Mouse (Mus musculus): ENCODE data around the gene Ifna4. TPM values are rescaled to one million over a fixed set of nuclear protein-coding genes. Genes with fewer than 3 reads are reported as not detected.

Gene Ifna4
- polyA plus RNA-seq, 1 experiment, result not detected

DNA sequence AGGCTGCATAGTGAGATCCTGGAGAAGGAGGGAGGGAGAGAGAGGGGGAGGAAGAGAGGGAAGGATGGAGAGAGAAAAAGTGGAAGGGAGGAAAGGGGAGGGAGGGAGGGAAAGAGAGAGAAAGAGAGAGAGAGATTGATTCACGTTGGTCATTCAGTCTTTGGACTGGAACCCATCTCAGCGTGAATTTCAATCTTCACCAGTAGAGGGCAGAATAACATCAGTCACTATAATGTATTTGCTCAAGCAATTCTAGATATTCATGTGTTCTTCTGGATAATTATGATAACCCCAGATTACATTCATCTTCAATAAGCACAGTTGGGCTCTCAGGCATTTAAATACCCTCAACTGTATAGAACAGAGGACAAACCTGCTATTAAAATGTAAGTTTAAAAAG lies 31.0 kb downstream of the Ifna4 start:
- no peak overlapping the region for H3K27ac ChIP-seq (ENCODE audit: insufficient read depth, low read length)
- H3K9me3 ChIP-seq (replicated peaks; ENCODE audit: control insufficient read depth, insufficient read depth, low read length, poor library complexity, severe bottlenecking), result no peaks in the 10 kb centered on the region
- TF ChIP-seq CTCF (IDR thresholded peaks at IDR 0.05; ENCODE audit: low read depth, low read length) (no peak), EP300 (IDR thresholded peaks at IDR 0.05; ENCODE audit: insufficient read depth, low read depth, low read length) (no peak), POLR2A (IDR thresholded peaks at IDR 0.05; ENCODE audit: insufficient read depth, low read length) (no peak)
- no peak overlapping the region for H3K9ac ChIP-seq (ENCODE audit: low read depth, poor library complexity, severe bottlenecking)
- no peaks in the 10 kb centered on the region for H3K27me3 ChIP-seq (ENCODE audit: control insufficient read depth, insufficient read depth, low read length, poor library complexity, severe bottlenecking)
- H3K36me3 ChIP-seq (ENCODE audit: control insufficient read depth, insufficient read depth, low read length, poor library complexity, severe bottlenecking), result no peaks in the 10 kb centered on the region
- no peaks in the 10 kb centered on the region for H3K4me1 ChIP-seq (ENCODE audit: control insufficient read depth, insufficient read depth, low read length)
- H3K4me3 ChIP-seq (ENCODE audit: low read depth, low read length), result no peak overlapping the region

DNA sequence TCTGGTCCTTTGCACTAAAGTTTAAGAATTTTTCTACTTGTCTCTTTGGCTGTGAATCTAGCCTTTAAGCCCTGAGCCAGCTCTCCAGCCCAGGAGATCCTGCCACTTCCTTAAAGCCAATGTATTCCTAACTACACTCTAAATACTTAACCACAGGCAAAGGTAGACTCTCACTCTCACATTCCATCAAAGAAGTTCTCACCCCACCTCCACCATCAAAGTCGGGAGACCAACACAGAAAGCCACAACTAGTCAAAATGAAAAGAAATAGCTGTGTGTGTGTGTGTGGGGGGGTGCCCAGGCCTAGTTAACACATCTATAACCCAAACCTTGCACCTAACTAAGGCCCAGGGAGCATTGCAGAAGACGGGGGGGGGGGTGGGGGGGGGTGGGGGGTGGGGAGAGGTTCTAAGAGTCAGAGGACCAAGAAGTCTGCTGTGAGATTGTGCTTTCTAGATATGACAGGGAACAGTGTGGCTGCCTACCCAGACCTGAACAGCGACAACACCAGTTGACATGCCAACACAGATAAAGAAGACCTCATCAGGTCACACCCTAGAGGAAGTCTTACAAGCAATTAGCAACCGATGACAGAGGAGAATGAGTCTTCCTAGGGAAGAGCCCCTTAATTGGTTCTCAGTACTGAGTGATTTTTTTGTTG lies 33.9 kb downstream of the Ifna4 start:
- no peaks in the 10 kb centered on the region for H3K27me3 ChIP-seq (ENCODE audit: control insufficient read depth, insufficient read depth, low read length, poor library complexity, severe bottlenecking)
- TF ChIP-seq POLR2A (IDR thresholded peaks at IDR 0.05; ENCODE audit: insufficient read depth, low read length), result no peak
- TF ChIP-seq EP300 (IDR thresholded peaks at IDR 0.05; ENCODE audit: insufficient read depth, low read depth, low read length), result no peak
- no peak for TF ChIP-seq CTCF (IDR thresholded peaks at IDR 0.05; ENCODE audit: low read depth, low read length)
- no peaks in the 10 kb centered on the region for H3K36me3 ChIP-seq (ENCODE audit: control insufficient read depth, insufficient read depth, low read length, poor library complexity, severe bottlenecking)
- H3K9ac ChIP-seq (ENCODE audit: low read depth, poor library complexity, severe bottlenecking), result no peak overlapping the region
- no peak overlapping the region for H3K4me3 ChIP-seq (ENCODE audit: low read depth, low read length)
- no peak overlapping the region for H3K27ac ChIP-seq (ENCODE audit: insufficient read depth, low read length)
- H3K9me3 ChIP-seq (replicated peaks; ENCODE audit: control insufficient read depth, insufficient read depth, low read length, poor library complexity, severe bottlenecking), result no peaks in the 10 kb centered on the region
- H3K4me1 ChIP-seq (ENCODE audit: control insufficient read depth, insufficient read depth, low read length), result no peaks in the 10 kb centered on the region

DNA sequence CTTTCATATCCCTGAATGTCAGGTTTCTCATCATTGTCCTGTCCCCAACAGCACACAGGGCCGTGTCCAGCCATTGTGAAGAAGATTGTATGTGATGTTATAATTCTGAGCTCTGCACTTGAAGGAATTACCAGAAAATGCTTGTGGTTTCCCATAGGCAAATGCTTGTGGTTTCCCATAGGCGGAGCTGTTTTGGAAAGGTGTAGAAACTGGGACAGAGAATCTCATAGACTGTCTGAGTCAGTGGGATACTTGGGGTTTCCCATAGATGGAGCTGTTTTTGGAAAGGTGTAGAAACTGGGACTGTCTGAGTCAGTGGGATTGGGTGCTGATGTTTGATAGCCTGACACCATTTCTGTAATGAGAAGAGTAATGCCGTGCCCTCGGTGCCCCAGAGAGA lies 34.9 kb downstream of the Ifna4 start:
- Histone ChIP-seq H3K27ac (ENCODE audit: insufficient read depth, low read length) (no peak overlapping the region), H3K36me3 (ENCODE audit: control insufficient read depth, insufficient read depth, low read length, poor library complexity, severe bottlenecking) (no peaks in the 10 kb centered on the region), H3K4me1 (ENCODE audit: control insufficient read depth, insufficient read depth, low read length) (no peaks in the 10 kb centered on the region), H3K27me3 (ENCODE audit: control insufficient read depth, insufficient read depth, low read length, poor library complexity, severe bottlenecking) (no peaks in the 10 kb centered on the region), H3K9me3 (replicated peaks; ENCODE audit: control insufficient read depth, insufficient read depth, low read length, poor library complexity, severe bottlenecking) (no peaks in the 10 kb centered on the region), H3K9ac (ENCODE audit: low read depth, poor library complexity, severe bottlenecking) (no peak overlapping the region), H3K4me3 (ENCODE audit: low read depth, low read length) (no peak overlapping the region)
- TF ChIP-seq CTCF (IDR thresholded peaks at IDR 0.05; ENCODE audit: low read depth, low read length) (no peak), POLR2A (IDR thresholded peaks at IDR 0.05; ENCODE audit: insufficient read depth, low read length) (no peak)

DNA sequence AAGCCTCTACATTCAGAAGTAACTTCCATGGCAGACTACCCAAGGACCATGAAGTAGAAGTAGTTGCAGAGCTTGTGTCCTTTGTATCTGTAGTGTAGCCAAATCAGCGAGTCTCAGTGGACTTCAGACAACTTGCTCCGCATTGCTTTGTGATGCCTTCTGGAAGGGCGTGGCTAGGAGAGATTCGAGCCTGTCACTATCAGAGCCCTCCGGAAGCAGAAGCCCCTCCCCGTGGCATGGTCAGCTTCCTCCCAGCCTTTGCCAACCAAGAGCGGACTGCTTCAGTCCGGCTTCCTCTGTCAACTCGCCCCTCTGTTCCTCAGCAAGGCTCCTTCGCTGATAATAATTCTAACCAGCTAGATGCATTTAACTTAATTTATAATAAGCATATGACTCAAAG lies 36.6 kb downstream of the Ifna4 start:
- Histone ChIP-seq H3K36me3 (ENCODE audit: control insufficient read depth, insufficient read depth, low read length, poor library complexity, severe bottlenecking) (no peaks in the 10 kb centered on the region), H3K4me1 (ENCODE audit: control insufficient read depth, insufficient read depth, low read length) (no peaks in the 10 kb centered on the region), H3K4me3 (ENCODE audit: low read depth, low read length) (no peak overlapping the region), H3K9me3 (replicated peaks; ENCODE audit: control insufficient read depth, insufficient read depth, low read length, poor library complexity, severe bottlenecking) (no peaks in the 10 kb centered on the region), H3K9ac (ENCODE audit: low read depth, poor library complexity, severe bottlenecking) (no peak overlapping the region), H3K27ac (ENCODE audit: insufficient read depth, low read length) (no peak overlapping the region), H3K27me3 (ENCODE audit: control insufficient read depth, insufficient read depth, low read length, poor library complexity, severe bottlenecking) (no peaks in the 10 kb centered on the region)
- TF ChIP-seq POLR2A (IDR thresholded peaks at IDR 0.05; ENCODE audit: insufficient read depth, low read length), result no peak
- no peak for TF ChIP-seq EP300 (IDR thresholded peaks at IDR 0.05; ENCODE audit: insufficient read depth, low read depth, low read length)
- TF ChIP-seq CTCF (IDR thresholded peaks at IDR 0.05; ENCODE audit: low read depth, low read length), result no peak

DNA sequence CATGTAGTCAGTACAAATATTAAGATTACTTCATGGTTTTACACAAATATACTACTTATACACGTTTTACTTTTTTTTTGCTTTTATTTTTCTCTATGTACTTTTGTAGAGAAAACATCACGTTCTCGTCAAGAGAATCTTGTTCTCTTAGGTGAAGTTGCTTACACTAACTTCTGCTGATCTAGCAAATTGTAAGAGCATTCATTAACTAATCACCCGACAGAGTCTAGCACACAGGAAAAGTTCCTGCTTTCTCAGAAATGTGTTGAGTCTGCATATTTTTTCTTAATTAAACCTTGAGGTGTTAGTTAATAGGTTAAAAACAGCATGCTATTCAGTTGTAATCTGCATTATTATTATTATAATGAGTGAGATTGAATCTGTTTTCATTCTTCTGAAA lies 37.1 kb downstream of the Ifna4 start:
- Histone ChIP-seq H3K27me3 (ENCODE audit: control insufficient read depth, insufficient read depth, low read length, poor library complexity, severe bottlenecking) (no peaks in the 10 kb centered on the region), H3K9me3 (replicated peaks; ENCODE audit: control insufficient read depth, insufficient read depth, low read length, poor library complexity, severe bottlenecking) (no peaks in the 10 kb centered on the region), H3K9ac (ENCODE audit: low read depth, poor library complexity, severe bottlenecking) (no peak overlapping the region), H3K4me3 (ENCODE audit: low read depth, low read length) (no peak overlapping the region), H3K4me1 (ENCODE audit: control insufficient read depth, insufficient read depth, low read length) (no peaks in the 10 kb centered on the region), H3K36me3 (ENCODE audit: control insufficient read depth, insufficient read depth, low read length, poor library complexity, severe bottlenecking) (no peaks in the 10 kb centered on the region), H3K27ac (ENCODE audit: insufficient read depth, low read length) (no peak overlapping the region)
- TF ChIP-seq EP300 (IDR thresholded peaks at IDR 0.05; ENCODE audit: insufficient read depth, low read depth, low read length) (no peak), CTCF (IDR thresholded peaks at IDR 0.05; ENCODE audit: low read depth, low read length) (no peak), POLR2A (IDR thresholded peaks at IDR 0.05; ENCODE audit: insufficient read depth, low read length) (no peak)

DNA sequence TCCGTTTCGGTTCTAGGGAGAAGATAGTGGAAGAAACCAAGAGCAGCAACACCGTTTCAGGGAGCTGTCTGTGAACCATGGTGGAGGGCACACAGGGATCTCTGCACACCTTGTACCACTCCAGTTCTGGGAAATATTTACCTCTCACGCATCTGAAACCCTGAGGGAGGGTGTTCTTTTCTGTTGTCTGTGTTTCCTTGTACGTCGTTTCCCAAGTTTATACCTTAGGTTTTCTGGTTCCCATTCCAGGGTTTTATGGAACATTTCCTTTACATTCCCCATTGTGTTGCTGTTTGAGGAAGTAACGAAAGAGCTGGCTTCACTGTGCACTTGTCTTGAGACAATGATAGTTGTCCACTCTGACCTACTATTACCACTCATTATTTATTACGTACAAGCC lies 38.4 kb downstream of the Ifna4 start, which contains the start of gene Ifne:
Gene Ifne, minus strand, starts transcription at position 101 of the 400 bp plus-strand sequence.
- Histone ChIP-seq H3K4me3 (ENCODE audit: low read depth, low read length) (no peak within 1 kb of the TSS), H3K36me3 (ENCODE audit: control insufficient read depth, insufficient read depth, low read length, poor library complexity, severe bottlenecking) (no peaks in the 10 kb centered on the region), H3K9me3 (replicated peaks; ENCODE audit: control insufficient read depth, insufficient read depth, low read length, poor library complexity, severe bottlenecking) (no peaks in the 10 kb centered on the region), H3K4me1 (ENCODE audit: control insufficient read depth, insufficient read depth, low read length) (no peaks in the 10 kb centered on the region), H3K27me3 (ENCODE audit: control insufficient read depth, insufficient read depth, low read length, poor library complexity, severe bottlenecking) (no peaks in the 10 kb centered on the region), H3K9ac (ENCODE audit: low read depth, poor library complexity, severe bottlenecking) (no peak within 1 kb of the TSS), H3K27ac (ENCODE audit: insufficient read depth, low read length) (no peak within 1 kb of the TSS)
- no peak for TF ChIP-seq EP300 (IDR thresholded peaks at IDR 0.05; ENCODE audit: insufficient read depth, low read depth, low read length)
- TF ChIP-seq POLR2A (IDR thresholded peaks at IDR 0.05; ENCODE audit: insufficient read depth, low read length), result no peak
